Mouse (Mus musculus): Measurements from ENCODE around the gene Card11. TPM values are rescaled to one million over a fixed set of nuclear protein-coding genes. Genes with fewer than 3 reads are reported as not detected.

Gene Card11
- polyA plus RNA-seq, 1 experiment from 2014 or later, result not detected

- 77% methylated on average over 2 of the region's 2 CpGs for WGBS
Observed at GRCm38 (mm10) chr5:140828363-140828762, 172.0 kb downstream of the Card11 start.

GRCm38 (mm10) chr5:140827896-140828295 is 172.5 kb downstream of the Card11 start:
- no peak for ATAC-seq (ENCODE audit: low FRiP score)
- 0 out of 2 replicates have a peak, but pooled peaks cover 4% of the 10 kb centered on the region for H3K36me3 ChIP-seq
- H3K27me3 ChIP-seq, result no peaks in the 10 kb centered on the region
- no peak overlapping the region for H3K27ac ChIP-seq
- H3K4me1 ChIP-seq, result peaks cover 43% of the 10 kb centered on the region
- 76% methylated on average over 8 of the region's 8 CpGs for WGBS
- no peak overlapping the region for H3K9ac ChIP-seq
- peak overlapping the region; percentile 90 for H3K4me2 ChIP-seq (replicated peaks)
- H3K9me3 ChIP-seq (replicated peaks), result no peaks in the 10 kb centered on the region
- 0 out of 2 replicates have a peak overlapping the region, but pooled peaks have one; percentile 8 for H3K4me3 ChIP-seq

More at GRCm38 (mm10) chr5:140828363-140828762, 172.0 kb downstream of the Card11 start:
- no peaks in the 10 kb centered on the region for H3K9me3 ChIP-seq (replicated peaks)
- no peaks in the 10 kb centered on the region for H3K27me3 ChIP-seq
- peak overlapping the region; percentile 90 for H3K4me2 ChIP-seq (replicated peaks)
- H3K36me3 ChIP-seq, result 0 out of 2 replicates have a peak, but pooled peaks cover 4% of the 10 kb centered on the region
- peaks cover 43% of the 10 kb centered on the region for H3K4me1 ChIP-seq
- no peak overlapping the region for H3K27ac ChIP-seq
- no peak for ATAC-seq (ENCODE audit: low FRiP score)
- H3K9ac ChIP-seq, result no peak overlapping the region
- H3K4me3 ChIP-seq, result 0 out of 2 replicates have a peak overlapping the region, but pooled peaks have one; percentile 8

DNA sequence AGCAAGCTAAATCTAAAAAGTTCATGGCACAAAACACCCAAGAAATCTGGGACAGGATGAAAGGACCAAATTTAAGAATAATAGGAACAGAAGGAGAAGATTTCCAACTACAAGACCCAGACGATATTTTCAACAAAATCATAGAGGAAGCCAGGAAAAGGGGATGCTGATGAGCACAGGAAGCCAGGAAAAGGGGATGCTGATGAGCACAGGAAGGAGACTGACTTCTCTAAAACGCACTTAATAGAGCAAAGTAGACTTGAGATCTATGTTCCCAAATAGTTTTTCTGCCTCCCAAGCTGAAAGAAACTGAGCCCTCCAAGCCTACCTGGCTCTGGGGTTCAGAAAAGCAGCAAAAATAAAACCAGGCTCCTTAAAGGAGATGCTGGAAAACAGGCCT is 173.0 kb downstream of the Card11 start:
- no peak for ATAC-seq (ENCODE audit: low FRiP score)
- Histone ChIP-seq H3K36me3 (0 out of 2 replicates have a peak, but pooled peaks cover 4% of the 10 kb centered on the region), H3K27me3 (no peaks in the 10 kb centered on the region), H3K9me3 (replicated peaks) (no peaks in the 10 kb centered on the region), H3K4me2 (replicated peaks) (peak overlapping the region; percentile 90), H3K27ac (peak overlapping the region; percentile 40; the same call in 1 of the 2 replicates), H3K4me1 (peaks cover 43% of the 10 kb centered on the region), H3K4me3 (no peak overlapping the region), H3K9ac (no peak overlapping the region)
- 64% methylated on average over 2 of the region's 2 CpGs for WGBS

DNA sequence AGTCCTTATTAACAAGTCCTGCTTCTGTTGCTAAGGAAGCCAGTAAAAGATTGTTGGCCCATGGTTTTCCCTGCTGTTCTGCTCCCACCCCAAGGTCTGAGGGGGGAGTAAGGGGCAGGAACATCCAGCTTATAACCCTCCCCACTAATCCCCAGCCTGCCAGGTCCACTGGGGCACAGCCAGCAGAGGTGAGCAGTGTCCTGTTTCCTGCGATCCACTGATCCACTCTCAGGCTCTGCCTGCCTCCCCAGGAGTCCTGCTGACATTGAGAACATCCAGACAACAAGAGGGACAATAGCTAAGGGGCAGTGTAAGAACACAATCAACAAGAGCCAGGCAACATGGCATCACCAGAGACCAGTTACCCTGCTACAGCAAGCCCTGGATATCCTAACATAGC is 173.6 kb downstream of the Card11 start:
- peak overlapping the region; percentile 27; the same call in 1 of the 2 replicates for H3K9ac ChIP-seq
- H3K36me3 ChIP-seq, result 0 out of 2 replicates have a peak, but pooled peaks cover 4% of the 10 kb centered on the region
- 0 out of 2 replicates have a peak overlapping the region, but pooled peaks have one; percentile 90 for H3K4me2 ChIP-seq (replicated peaks)
- WGBS, result 38% methylated on average over 1 of the region's 1 CpGs
- H3K9me3 ChIP-seq (replicated peaks), result no peaks in the 10 kb centered on the region
- H3K4me3 ChIP-seq, result no peak overlapping the region
- peak overlapping the region; percentile 40; the same call in 1 of the 2 replicates for H3K27ac ChIP-seq
- peaks cover 43% of the 10 kb centered on the region for H3K4me1 ChIP-seq
- ATAC-seq (ENCODE audit: low FRiP score), result no peak
- H3K27me3 ChIP-seq, result no peaks in the 10 kb centered on the region

GRCm38 (mm10) chr5:140826118-140826517 is 174.3 kb downstream of the Card11 start:
- 0 out of 2 replicates have a peak, but pooled peaks cover 4% of the 10 kb centered on the region for H3K36me3 ChIP-seq
- no peaks in the 10 kb centered on the region for H3K9me3 ChIP-seq (replicated peaks)
- no peak for ATAC-seq (ENCODE audit: low FRiP score)
- 95% methylated on average over 1 of the region's 1 CpGs for WGBS
- no peak overlapping the region for H3K4me3 ChIP-seq
- H3K27ac ChIP-seq, result no peak overlapping the region
- peaks cover 42% of the 10 kb centered on the region for H3K4me1 ChIP-seq
- no peaks in the 10 kb centered on the region for H3K27me3 ChIP-seq
- H3K4me2 ChIP-seq (replicated peaks), result no peak overlapping the region
- H3K9ac ChIP-seq, result no peak overlapping the region

DNA sequence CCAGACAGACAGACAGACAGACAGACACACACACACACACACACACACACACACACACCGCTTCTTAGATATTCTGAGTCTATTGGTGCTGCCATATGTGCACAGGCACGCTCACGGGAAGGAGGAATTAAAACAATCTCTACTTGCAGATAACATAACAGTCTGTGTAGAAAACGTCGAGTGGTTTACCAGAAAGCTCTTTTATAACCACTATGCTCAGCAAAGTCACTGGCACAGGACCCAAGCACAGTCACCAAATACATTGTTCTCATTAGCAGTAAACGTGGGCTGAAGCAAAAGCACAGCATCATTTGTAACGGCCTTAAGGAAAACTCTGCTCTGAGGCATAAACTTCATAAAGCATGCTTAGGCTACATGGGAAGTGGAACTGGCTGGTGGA is 176.3 kb downstream of the Card11 start:
- Histone ChIP-seq H3K9me3 (replicated peaks) (no peaks in the 10 kb centered on the region), H3K9ac (no peak overlapping the region), H3K27me3 (no peaks in the 10 kb centered on the region), H3K4me1 (peaks cover 40% of the 10 kb centered on the region), H3K4me2 (replicated peaks) (no peak overlapping the region), H3K36me3 (0 out of 2 replicates have a peak, but pooled peaks cover 4% of the 10 kb centered on the region), H3K27ac (no peak overlapping the region), H3K4me3 (no peak overlapping the region)
- ATAC-seq (ENCODE audit: low FRiP score), result no peak
- WGBS, result 92% methylated on average over 7 of the region's 7 CpGs

DNA sequence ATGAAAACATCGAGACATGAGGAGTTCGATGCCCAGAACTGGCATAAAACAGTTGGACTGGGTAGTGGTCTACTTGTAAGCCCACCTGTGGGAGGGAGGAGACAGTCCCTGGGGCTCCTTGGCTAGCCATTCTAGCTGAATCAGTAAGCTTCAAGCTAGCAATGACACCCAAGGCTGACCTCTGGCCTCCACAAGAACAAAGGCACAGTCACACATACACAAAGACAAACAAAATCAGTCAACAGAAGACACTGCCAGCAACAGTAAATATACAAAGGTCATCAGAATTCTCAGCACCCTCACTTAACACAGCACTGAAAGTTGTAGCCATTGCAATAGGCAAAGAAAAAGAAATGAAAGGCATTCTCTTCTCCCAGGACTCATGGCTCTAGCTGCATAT is 177.0 kb downstream of the Card11 start:
- H3K4me3 ChIP-seq, result no peak overlapping the region
- H3K27ac ChIP-seq, result no peak overlapping the region
- no peaks in the 10 kb centered on the region for H3K27me3 ChIP-seq
- H3K9ac ChIP-seq, result no peak overlapping the region
- ATAC-seq (ENCODE audit: low FRiP score), result no peak
- H3K9me3 ChIP-seq (replicated peaks), result no peaks in the 10 kb centered on the region
- WGBS, result 93% methylated on average over 2 of the region's 2 CpGs
- no peak overlapping the region for H3K4me2 ChIP-seq (replicated peaks)
- H3K4me1 ChIP-seq, result peaks cover 38% of the 10 kb centered on the region
- 0 out of 2 replicates have a peak, but pooled peaks cover 4% of the 10 kb centered on the region for H3K36me3 ChIP-seq

Small RNA genes within 50 kb of the gene (microRNA-seq; reads per million reads assigned to microRNA genes)
- not detected for gene Gm44385

Other genes starting within 250 kb of the Card11 start
- gene Gna12, start 170.2 kb downstream of the Card11 start, polyA plus RNA-seq (2016; fragmentation: Nextera tagmentation; extraction: Ambion mirVana), result 57.8 and 60.5 TPM in 2 replicates
- 3.2 and 3.5 TPM in 2 replicates for gene Sdk1, start 240.9 kb upstream of the Card11 start, polyA plus RNA-seq (2016; fragmentation: Nextera tagmentation; extraction: Ambion mirVana)

All from hindbrain, embryonic 12.5 days (tissue).